Mouse (Mus musculus) Muller cell, postnatal 12 days (primary cell): ENCODE measurements around the gene Sbf2.
"Not testable (repeated sequence)": the region's sequence is repeated elsewhere in the genome, so short reads cannot be mapped to it uniquely, and the experiment has no call there.

Experiments
- DNase-seq: peaks from one replicate; pipeline ENCODE4 v3.0.0-alpha.2; 2015; ENCODE audit errors: inconsistent ontology term

Sbf2 gene

DNA sequence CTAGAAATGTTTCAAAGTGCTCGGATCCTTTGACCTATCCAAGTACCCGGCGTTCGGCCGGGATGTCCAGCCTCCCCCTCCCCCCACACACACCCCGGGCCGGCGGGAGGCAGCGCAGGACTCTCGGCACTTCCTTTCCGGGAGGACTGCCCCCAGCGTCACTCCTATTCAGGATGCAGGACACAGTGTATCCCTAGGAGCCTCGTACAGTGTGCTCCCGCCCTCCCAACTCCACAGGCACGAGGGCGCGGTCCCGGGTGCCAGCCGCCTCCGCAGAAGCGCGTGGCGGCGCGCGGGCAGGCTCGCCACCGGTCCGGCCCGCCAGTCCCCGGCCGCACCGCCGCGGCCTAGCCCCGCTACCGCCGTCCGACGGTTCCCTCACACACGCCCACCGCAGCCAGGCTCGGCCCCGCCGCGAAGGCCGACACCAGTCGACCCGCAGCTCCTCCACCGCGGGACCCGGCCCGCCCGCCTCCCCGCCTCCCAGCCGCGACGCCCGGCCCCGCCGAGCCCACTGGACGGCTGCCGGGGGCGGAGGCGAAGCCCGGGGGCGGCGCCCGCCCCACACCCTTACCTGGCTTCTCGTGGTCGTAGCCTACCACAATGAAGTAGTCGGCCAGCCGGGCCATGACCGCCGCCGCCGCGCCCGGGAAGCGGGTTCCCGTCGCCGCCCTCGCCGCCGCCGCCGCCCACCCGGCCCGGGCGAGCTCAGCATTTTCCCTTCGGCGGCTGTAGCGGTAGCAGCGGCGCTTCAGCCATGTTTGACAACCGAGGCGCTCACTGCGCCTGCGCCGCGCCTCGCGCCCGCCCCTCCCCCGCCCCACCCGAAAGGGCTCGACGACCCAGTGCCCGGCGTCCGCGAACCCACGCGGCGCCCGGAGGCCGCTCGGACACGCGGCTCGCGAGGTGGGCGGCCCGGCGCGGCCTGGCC lies at the start of gene Sbf2:
Sbf2 (minus strand) TSS at position 790 of the 931 bp plus-strand sequence.
- peak; percentile 90 for DNase-seq

DNA sequence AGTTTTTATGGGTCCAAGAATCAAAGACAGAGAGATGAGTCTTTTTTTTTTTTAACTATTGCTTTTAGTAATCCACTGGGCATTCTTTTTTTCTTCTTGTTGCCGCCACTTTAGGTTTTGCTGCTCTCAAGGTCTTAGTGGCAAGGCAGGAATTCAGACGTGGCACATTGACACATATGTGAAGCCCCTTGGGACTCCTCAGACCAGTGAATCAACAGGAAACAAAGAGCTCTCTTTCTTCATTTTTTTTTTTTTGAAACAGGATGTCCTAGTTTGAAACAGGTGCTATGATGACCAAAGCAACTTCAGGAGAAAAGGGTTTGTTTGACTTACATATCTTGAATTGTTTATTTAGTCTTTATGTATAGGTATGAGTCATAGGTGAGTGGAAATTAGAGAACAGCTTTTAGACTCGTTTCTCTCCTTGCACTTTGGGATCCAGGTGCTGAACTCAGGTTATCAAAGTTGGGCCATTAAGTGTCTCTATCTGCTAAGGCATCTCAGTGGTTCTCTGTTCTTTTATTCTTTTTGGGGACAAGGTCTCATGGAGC lies 43.7 kb upstream of the Sbf2 start:
- DNase-seq, result no peak

DNA sequence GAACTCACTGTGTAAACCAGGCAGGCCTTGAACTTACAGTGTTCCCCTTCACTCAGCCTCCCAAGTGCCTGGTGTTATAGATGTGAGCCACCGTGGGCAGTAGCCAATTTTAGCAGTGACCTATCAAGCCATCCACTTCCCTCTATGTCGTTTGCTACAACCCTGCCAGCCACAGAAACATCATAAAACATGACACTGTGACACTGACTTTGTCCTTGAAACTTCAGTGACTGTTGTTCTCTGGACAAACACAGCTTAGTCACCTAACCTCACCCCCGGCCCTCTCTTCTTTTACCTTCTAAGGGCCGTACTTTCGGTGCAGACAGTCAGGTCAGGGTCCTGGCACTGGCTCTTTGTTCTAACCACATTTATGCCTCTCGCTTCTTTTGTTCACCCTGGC lies 41.2 kb upstream of the Sbf2 start:
- DNase-seq, result no peak

DNA sequence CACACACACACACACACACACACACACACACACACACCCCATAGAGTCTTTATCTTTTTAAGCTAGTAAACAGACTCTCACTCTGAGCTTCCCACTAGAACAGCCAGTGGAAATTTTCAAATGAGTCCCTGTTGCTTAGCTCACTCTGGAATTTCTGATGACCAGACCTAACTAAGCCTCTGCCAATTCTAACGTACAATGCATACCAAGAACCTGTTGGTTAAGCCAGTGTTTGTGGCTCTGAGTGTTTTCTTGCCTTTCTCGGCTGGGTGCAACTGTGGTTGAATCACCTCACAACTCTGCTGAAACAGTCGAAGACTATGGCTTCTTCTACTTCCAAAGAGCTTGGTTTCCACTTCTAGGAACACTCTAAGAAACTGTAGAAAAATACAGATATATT lies 40.5 kb upstream of the Sbf2 start:
- peak; percentile 80 for DNase-seq

DNA sequence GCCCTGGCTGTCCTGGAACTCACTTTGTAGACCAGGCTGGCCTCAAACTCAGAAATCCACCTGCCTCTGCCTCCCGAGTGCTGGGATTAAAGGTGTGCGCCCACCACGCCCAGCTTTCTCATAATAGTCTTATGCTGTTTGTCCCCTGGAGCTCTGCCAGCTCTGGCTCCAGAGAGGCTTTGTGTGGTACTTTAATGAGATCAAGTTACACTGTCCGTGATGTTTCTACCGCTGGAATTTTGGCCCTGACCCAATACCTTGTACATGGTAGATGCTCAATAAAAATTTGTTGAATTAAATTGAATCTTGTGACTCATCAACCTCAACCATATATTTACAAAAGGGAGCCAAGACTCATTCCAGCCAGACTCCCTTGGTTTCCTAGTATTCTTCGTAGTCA lies 36.4 kb upstream of the Sbf2 start:
- DNase-seq, result peak; percentile 77

DNA sequence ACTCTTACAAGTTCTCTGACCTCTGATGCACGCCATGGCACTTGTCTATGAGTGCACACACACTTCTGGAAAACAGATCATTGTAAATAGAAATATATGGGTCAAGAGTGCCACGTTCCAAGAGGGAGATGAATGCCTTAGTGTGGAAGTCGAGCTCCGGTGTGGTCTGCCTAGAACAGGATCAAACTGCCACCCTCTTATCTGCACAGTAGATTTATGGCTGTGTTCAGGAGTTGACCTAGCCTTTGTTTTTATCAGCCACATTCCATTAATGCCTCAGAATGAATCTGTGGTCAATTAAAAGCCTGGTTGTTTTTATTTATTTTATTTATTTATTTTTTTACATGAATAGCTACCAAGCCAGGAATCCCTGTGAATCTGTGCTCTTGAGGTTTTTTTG lies 35.8 kb upstream of the Sbf2 start:
- peak; percentile 75 for DNase-seq

DNA sequence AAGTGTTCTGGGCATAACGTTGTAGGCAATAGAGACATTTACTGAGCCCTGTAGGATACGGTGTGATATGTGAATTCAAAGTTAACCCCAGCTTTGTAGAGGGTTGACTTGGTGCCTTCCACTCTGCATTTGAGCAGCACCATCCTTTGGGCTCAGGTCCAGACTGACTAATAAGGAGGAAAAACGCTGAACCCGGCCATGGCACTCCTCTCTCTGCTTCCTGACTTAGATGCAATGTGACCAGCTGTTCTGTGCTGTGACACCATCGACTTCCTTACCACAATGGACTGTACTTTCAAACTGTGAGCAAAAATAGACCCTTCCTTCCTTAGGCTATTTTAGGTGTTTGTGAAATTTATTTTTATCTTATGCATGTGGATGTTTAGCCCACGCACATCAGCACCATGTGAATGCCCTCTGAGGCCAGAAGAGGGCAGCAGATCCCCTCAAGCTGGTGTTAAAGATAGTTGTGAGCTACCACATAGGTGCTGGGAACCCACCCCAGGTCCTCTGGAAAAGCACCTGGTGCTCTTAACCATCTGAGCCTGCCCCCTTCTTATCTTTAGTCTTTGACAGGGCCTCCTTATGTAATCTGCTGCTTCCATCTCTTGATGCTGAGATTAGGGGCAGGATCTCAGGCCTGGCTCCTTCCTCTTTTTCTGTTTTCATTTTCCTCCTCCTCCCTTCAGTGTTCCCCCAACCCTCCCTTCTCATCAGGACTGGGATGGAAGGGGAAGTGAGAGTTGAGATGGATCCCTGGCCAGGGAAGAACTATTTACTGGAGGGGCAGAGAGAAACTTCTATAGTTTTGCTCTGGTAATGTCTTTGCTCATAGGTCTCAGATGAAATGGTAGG lies 34.6 kb upstream of the Sbf2 start:
- no peak for DNase-seq

DNA sequence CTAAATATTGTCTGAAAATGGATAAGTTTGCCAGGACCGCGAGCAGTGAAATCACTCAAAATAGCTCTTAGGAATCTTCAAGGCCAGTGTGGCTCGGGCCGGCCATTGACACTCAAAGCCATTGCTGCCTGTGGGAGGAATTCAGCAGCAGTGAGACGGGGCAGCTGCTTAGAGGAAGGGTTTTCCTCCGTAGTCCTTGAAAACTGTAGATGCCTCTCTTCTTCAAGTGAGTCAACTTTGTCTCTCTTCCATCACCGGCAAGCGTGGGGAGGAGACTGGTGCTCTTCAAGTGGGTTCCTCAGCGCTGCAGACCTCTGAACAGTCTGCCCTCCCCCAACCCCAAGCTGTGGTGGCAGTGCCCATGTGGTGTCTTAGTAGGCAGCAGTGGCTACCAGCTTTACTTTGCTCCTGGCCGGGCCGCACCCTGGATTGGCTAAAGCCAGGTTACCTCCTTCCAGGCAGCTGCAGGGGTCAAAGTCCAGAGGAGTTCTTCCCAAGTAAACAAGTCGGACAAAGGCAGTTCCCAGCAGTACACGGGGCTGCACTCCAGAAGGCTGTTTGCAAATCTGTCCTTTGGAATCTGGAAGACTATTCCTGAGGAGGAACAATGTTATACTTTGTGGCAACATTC lies 33.8 kb upstream of the Sbf2 start:
- DNase-seq, result no peak

DNA sequence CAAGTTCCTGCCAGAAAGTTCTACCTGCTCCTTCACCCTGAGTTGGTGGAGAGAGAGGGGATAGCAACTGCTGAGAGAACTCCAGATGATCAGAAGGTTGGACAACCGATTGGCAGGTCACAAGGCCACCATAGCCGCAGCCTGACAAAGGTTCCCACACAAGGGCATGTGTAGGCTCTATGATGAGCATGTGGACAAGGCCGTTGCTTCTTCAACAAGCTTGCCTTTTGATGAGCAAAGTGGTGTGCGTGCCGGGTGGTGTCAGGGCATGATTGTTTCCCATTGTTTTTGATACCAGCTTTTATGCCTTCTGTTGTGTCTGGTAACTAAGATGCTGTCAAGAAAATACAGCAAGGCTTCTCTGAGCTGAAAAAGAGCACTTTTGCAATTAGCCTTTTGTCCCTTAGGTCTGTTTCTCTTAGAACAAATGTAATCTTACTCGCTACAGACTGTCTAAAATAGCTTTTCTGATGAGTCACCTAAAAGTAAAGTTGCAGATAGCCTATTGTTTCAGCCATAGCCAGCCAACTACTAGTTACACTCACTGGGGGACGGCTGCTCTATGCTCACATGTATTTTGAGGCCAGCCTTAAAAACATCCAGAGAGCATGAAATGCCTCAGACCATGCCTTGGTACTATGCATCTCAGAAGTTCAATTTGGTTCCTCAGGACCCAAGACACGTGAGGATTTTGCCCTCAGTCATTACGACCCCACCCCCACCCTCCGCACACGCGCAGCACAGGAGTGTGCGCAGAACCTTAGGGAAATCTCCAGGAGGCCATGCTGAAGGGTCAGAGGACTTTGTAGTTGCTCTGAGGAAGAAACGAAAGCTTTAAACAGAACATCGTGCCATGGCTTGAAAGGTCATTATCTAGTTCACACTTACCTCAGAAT lies 33.1 kb upstream of the Sbf2 start:
- peak; percentile 32 for DNase-seq

DNA sequence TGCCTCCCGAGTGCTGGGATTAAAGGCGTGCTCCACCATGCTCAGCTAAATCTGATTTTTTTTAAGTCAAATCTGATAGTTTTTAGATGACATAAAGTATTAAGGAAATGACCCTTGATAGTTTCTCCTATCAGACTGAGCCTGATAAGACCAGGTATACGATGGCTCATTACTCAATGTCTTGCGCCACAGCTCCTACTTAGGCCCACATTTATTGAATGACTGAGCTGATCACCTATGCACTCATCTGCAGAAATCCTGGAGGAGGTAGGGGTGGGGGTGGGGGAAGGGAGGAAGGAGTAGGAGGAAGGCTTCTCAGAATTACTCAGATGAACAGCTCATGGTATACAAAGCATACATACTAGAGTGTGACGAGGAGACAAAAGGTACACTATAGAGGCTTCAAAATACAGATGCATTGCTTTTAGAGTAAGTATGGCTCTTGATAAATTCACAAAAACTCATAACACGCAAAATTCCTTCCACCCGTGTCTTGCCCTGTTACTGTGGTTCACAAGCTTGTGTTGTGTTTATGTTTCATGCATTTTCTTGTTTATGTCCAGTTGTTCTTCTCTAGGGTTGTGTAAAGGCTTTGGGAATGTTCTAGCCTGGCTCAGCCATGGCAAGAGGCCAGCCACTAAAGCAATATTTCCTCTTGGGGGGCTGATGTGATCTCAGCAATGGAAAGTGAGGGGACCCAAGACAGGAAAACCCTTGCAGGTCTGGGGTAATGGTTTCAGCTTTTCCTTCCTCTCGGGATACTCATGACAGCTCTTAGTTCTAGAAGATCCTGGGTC lies 32.1 kb upstream of the Sbf2 start:
- DNase-seq, result no peak

DNA sequence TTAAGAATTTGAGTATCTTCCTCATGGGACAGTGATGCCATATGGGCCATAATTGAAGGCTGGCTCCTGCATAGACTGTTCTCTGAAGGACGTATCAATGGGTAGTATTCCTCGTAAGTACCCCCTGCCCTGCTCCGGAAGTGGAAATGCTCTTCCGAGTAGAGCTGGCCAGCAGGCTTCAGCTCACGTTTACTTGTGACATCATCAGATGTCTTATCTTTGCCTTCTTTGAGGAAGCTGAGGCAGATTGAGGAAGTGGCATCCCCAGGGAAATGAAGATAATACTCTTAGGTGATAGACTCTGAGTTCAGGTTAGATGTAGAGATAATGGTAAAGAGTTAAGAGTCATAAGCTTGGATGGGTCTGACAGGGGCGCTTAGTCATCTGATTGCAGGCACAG lies 31.1 kb upstream of the Sbf2 start:
- DNase-seq, result no peak

DNA sequence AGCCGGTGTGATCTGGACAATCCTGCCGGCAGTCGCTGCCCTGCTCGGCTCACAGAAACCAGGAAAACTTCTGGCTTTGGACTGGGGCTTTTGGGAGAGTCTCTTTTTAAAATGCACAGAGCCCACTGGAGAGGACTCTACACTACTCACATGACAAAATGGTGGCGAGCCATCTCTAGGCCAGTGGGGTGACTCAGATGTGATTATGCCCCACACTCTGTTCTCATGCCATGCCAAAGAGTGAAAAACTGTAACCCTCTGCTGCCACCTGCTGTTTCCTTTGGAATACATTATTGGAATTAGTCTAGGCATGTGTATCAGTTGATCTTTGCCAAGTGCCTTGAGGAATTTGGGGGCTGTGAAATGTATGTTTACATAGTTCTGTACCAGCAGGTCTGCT lies 30.6 kb upstream of the Sbf2 start:
- DNase-seq, result peak; percentile 86

DNA sequence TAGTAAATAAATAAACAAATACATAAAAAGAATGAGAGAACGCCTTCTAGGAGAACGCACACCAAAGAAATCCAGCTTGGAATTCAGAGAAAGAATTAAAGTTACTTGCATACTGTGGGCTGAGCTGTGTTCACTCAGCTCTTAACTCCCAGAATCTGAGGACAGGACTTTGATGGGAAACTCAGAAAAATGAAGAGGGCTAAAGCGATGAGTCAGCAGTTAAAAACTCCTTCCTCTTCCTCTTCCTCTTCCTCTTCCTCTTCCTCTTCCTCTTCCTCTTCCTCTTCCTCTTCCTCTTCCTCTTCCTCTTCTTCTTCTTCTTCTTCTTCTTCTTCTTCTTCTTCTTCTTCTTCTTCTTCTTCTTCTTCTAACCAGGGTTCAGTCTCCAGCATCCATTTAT lies 25.2 kb upstream of the Sbf2 start:
- not testable (repeated sequence) for DNase-seq

DNA sequence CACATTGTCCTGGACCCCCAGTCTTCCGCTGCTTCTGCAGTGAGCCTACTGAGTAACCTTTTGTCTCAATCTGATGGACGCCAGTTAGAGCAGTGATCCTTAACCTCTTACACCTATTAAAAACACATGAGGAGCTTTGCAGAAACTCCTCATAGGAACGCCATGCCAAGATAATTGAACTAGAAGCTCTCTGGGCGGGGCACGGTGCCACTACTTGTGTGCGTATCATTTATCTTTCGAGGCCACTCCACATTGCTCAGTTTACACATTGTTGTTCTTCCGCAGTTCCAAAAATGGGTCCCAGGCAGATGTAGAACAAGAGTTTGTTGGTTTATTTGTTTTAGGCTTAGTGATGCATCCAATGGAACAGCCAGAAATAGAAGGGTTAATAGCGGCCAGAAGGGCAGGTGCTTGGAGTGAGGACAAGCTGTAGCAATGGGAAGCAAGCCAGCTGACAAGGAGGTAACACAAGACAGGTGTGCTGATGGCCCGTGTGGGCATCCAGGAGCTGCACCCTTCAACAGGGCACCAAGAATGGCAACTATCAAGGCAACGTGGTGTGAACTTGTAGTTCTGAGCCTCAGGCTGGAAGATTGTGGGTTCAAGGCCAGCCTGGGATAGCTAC lies 24.7 kb upstream of the Sbf2 start:
- no peak for DNase-seq

DNA sequence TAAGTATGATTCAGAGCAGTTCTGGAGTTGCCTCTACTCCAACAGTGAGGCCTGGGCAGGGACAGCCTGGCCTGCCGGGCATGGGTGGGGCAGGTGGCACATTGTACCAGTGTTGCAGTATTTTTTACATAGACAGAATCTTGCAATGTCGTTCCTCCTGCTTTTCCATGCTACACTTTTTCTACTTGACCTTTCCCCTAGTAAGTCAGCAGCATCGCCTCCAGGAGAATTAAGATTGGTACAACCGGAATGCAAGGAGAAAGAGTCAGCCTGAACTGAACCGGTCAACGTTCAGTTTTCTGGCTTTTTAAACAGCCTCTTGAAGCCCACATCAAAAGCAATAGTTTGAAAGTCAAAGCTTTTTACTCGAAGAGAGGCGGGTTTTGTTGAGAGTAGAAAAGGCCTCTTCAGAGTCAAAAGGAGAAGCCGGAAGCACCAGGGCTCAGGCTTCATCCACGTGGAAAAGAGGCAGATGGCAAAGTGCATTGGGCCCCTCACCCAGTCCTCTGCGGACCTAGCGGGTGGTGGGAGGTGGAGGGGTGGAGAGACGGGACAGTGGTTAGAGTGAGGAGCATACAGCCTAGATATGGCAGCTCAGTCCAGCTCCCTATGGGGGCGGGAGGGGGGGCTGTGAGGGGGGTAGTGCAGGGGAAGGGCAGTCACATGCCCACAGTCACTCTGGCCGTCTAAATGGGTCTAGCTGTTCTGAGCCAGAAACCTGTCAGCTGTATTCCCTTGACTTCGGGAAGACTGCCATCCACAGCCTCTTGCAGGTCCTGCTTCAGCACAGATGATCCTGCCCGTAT lies 23.8 kb upstream of the Sbf2 start:
- peak; percentile 17 for DNase-seq

DNA sequence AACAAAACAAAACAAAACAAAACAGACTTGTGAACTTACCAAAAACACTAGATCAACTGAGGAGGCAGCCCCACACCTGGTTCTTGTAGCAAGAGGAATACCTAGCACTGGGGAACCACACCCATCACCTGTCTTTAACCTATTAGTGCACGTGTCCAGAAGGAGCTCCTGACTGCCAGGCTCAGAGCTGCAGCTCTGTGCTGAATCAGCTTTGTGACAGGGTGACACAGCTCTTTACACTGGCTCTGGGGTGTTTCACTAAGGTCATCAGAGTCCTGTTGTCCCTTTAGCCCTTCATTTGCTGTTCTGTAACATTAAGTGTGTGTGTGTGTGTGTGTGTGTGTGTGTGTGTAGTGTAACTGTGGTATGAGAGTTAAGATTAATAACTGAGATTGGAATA lies 21.8 kb upstream of the Sbf2 start:
- no peak for DNase-seq

DNA sequence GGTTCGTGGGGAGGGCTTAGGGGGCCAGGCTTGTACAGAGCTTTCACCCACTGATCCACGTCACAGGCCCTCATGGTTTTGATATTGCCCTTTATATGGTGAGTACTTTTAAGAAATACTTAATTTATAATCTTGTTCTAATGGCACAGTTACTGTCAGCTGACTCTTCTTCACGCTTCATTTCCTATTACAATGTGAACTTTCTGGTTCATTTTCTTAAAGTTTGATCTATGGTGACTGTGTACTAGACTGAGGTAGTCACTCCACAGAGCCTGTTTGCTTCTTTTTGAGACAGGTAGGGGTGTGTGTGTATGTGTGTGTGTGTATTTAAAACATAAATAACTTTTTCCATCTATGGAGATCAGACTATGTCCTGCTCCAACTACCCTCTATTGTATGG lies 21.2 kb upstream of the Sbf2 start:
- DNase-seq, result no peak

DNA sequence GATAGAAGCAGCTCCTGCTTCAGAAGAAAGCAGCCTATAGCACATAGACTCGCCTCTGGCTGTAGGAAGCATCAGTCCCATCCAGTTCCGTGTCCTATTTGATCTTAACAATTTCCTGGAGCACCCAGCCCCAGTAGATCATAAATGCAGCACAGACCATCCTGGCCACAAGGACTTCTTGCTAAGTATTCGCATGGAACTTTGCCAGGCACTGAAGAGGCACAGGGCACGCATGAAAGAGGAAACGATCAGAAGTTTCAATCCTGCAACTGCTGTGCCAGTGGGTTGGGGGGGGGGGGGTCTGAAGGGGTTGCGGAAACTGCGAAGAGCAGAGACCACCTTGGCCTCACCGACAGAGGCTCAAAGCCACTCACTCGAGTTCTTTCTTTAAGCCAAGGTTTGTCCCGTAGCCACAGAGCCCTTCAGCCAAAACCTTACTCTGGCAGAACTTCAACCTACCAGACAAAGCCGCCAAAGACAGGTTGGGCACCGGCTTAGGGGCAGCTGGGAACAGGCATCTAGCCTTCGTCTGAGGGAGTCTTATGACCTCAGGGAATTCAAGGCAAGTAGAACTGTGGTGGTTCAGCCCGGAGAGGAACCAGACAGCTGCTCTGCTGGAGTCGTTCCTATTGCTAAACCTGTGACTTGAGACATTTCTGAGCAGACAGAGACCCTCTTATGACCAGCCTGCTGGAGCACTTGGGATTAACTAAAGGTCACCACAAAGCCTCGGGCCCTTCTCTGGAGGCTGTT lies 16.6 kb upstream of the Sbf2 start:
- peak; percentile 53 for DNase-seq
